Mouse (Mus musculus): ENCODE data around the gene Gm20388. TPM values are rescaled to one million over a fixed set of nuclear protein-coding genes. Genes with fewer than 3 reads are reported as not detected.

Gene Gm20388
- total and polyA plus RNA-seq, 2 experiments from 2014 or later, result 17.3 TPM; not detected in 1

DNA sequence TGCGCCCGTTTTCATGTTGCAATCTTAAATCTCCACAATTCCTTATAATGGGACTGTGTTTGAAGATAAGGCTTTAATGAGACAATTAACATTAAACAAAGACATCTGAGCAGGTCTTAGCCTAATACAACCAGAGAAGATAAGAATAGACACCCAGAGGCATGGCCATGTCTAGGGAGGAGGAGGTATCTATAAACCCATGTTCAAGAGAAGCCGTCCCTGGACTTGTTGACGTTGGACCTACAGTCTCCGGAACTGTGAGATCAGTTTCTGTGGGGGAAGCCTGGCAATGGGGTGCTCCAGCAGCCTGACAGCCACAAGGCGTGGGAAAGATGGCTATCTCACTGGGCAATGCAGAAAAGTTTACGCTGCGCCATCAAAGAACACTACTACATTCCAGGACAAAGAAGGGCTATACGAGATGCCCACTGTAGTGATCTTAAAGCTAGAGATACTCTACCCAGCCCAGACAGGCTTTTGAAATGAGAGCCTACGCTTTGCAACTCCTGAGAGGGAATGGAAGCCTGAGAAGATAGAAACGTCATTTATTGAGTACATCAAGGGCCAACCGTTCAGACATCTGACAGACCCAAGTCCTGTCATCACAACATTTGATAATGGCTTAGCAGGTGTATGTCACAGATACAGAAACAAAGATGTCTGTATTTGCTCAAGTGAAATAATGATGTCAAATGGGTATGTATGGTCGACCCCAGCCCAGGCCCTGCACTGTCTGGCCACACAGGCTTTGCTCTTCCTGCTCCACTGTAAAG is 4079.8 kb downstream of the Gm20388 start:
- Histone ChIP-seq H3K4me2 (ENCODE audit: low read depth, low read length) (no peak overlapping the region), H3K9me3 (replicated peaks; ENCODE audit: control insufficient read depth, low read length) (no peaks in the 10 kb centered on the region), H3K9ac (replicated peaks; ENCODE audit: low read depth, low read length) (no peak overlapping the region), H3K27me3 (ENCODE audit: control insufficient read depth, insufficient read depth, low read length) (no peaks in the 10 kb centered on the region), H3K4me1 (ENCODE audit: control insufficient read depth, insufficient read depth) (peaks cover 9% of the 10 kb centered on the region), H3K4me3 (ENCODE audit: low read depth, low read length) (no peak overlapping the region), H3K36me3 (replicated peaks; ENCODE audit: control insufficient read depth, insufficient read depth, low read length) (peaks cover 9% of the 10 kb centered on the region; the same call in 1 of the 2 replicates), H3K27ac (ENCODE audit: low read depth) (no peak overlapping the region)
- no peak for ATAC-seq (ENCODE audit: insufficient read depth, low read depth)
- 58% methylated on average over 13 of the region's 13 CpGs for WGBS
- DNase-seq (ENCODE audit: low spot score), result no peak
- TF ChIP-seq CTCF (IDR thresholded peaks at IDR 0.05; ENCODE audit: low read depth), result no peak
- no peak for TF ChIP-seq EP300 (IDR thresholded peaks at IDR 0.05; ENCODE audit: low read depth)

GRCm38 (mm10) chr8:123992587-123992986 is 4081.9 kb downstream of the Gm20388 start:
- TF ChIP-seq EP300 (IDR thresholded peaks at IDR 0.05; ENCODE audit: low read depth), result no peak
- TF ChIP-seq CTCF (IDR thresholded peaks at IDR 0.05; ENCODE audit: low read depth), result peak; percentile 42
- peaks cover 25% of the 10 kb centered on the region for H3K36me3 ChIP-seq (replicated peaks; ENCODE audit: control insufficient read depth, insufficient read depth, low read length)
- H3K9me3 ChIP-seq (replicated peaks; ENCODE audit: control insufficient read depth, low read length), result no peaks in the 10 kb centered on the region
- no peaks in the 10 kb centered on the region for H3K27me3 ChIP-seq (ENCODE audit: control insufficient read depth, insufficient read depth, low read length)
- H3K4me1 ChIP-seq (ENCODE audit: control insufficient read depth, insufficient read depth), result peaks cover 9% of the 10 kb centered on the region
- no peak overlapping the region for H3K4me2 ChIP-seq (ENCODE audit: low read depth, low read length)
- ATAC-seq (ENCODE audit: insufficient read depth, low read depth), result no peak
- 74% methylated on average over 8 of the region's 8 CpGs for WGBS
- no peak overlapping the region for H3K27ac ChIP-seq (ENCODE audit: low read depth)
- DNase-seq (ENCODE audit: low spot score), result no peak
- H3K9ac ChIP-seq (replicated peaks; ENCODE audit: low read depth, low read length), result no peak overlapping the region
- no peak overlapping the region for H3K4me3 ChIP-seq (ENCODE audit: low read depth, low read length)

DNA sequence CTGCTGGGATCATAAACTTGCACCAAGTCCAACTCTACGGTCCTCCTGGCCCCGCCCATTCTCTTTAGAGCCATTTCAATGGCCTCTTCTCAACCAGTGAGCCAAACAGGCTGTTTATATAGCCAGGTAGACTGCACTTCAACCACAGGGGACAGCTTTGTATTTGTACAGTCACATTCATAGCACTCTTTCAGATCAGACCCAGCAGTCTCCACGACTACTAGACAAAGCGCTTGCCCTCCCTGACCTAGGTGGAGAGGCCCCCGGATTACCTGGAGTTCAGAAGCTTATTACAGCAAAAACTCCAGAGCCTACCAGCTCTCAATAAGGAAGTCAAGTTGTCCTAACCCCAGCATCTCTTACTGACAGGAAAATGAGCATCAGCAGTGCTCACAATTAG is 4083.0 kb downstream of the Gm20388 start:
- no peak for ATAC-seq (ENCODE audit: insufficient read depth, low read depth)
- 92% methylated on average over 5 of the region's 5 CpGs for WGBS
- no peak for TF ChIP-seq EP300 (IDR thresholded peaks at IDR 0.05; ENCODE audit: low read depth)
- TF ChIP-seq CTCF (IDR thresholded peaks at IDR 0.05; ENCODE audit: low read depth), result no peak
- H3K4me3 ChIP-seq (ENCODE audit: low read depth, low read length), result no peak overlapping the region
- peaks cover 34% of the 10 kb centered on the region for H3K36me3 ChIP-seq (replicated peaks; ENCODE audit: control insufficient read depth, insufficient read depth, low read length)
- no peak overlapping the region for H3K9ac ChIP-seq (replicated peaks; ENCODE audit: low read depth, low read length)
- DNase-seq (ENCODE audit: low spot score), result no peak
- peaks cover 9% of the 10 kb centered on the region for H3K4me1 ChIP-seq (ENCODE audit: control insufficient read depth, insufficient read depth)
- H3K4me2 ChIP-seq (ENCODE audit: low read depth, low read length), result no peak overlapping the region
- no peaks in the 10 kb centered on the region for H3K27me3 ChIP-seq (ENCODE audit: control insufficient read depth, insufficient read depth, low read length)
- H3K27ac ChIP-seq (ENCODE audit: low read depth), result no peak overlapping the region
- no peaks in the 10 kb centered on the region for H3K9me3 ChIP-seq (replicated peaks; ENCODE audit: control insufficient read depth, low read length)

DNA sequence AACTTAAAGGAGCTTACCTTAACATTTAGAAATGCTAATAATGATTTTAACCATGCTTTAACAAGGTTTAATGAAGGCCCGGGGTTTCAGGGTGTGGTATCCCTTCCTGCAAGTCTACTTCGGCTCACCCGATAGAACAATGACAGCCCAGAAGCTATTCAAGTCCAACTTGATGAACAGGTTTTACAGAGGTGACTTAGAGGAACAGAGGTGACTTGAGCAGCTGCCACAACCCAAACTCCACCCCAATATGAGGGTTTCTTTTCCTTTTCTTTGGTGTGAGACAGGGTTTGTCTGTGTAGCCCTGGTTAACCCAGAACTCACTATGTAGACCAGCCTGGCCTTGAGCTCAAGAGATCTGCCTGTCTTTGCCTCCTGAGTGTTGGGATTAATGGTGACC is 4083.4 kb downstream of the Gm20388 start:
- no peak for ATAC-seq (ENCODE audit: insufficient read depth, low read depth)
- Histone ChIP-seq H3K4me1 (ENCODE audit: control insufficient read depth, insufficient read depth) (peaks cover 6% of the 10 kb centered on the region), H3K4me3 (ENCODE audit: low read depth, low read length) (no peak overlapping the region), H3K27me3 (ENCODE audit: control insufficient read depth, insufficient read depth, low read length) (no peaks in the 10 kb centered on the region), H3K9me3 (replicated peaks; ENCODE audit: control insufficient read depth, low read length) (no peaks in the 10 kb centered on the region), H3K36me3 (replicated peaks; ENCODE audit: control insufficient read depth, insufficient read depth, low read length) (peaks cover 38% of the 10 kb centered on the region), H3K9ac (replicated peaks; ENCODE audit: low read depth, low read length) (no peak overlapping the region), H3K4me2 (ENCODE audit: low read depth, low read length) (no peak overlapping the region), H3K27ac (ENCODE audit: low read depth) (no peak overlapping the region)
- 94% methylated on average over 3 of the region's 3 CpGs for WGBS
- DNase-seq (ENCODE audit: low spot score), result no peak
- TF ChIP-seq EP300 (IDR thresholded peaks at IDR 0.05; ENCODE audit: low read depth), result no peak
- no peak for TF ChIP-seq CTCF (IDR thresholded peaks at IDR 0.05; ENCODE audit: low read depth)

DNA sequence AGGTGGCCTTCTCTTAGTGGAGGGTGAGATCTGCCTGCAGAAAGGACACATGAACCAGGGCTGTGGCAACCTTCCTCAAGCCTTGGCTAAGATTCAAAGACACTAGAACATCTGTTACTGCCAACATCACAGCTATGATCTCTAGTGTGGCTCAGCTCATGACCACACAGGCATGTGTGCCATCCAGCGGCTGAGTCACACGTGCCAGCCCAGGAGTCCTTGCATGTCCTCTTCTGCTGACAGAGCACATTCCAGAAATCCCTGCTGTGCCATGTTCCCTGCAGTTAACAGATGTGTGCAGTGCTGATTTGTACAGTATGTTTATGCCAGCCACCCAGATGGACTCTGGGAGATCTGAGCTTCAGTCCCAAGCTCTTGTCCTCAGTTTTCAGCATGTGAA is 4088.9 kb downstream of the Gm20388 start:
- ATAC-seq (ENCODE audit: insufficient read depth, low read depth), result peak; percentile 88
- H3K27ac ChIP-seq (ENCODE audit: low read depth), result peak overlapping the region; percentile 57

More for the DNA sequence above, 4088.9 kb downstream of the Gm20388 start:
- peaks cover 89% of the 10 kb centered on the region for H3K36me3 ChIP-seq (replicated peaks; ENCODE audit: control insufficient read depth, insufficient read depth, low read length)
- H3K9ac ChIP-seq (replicated peaks; ENCODE audit: low read depth, low read length), result no peak overlapping the region
- H3K4me1 ChIP-seq (ENCODE audit: control insufficient read depth, insufficient read depth), result peaks cover 15% of the 10 kb centered on the region
- no peak overlapping the region for H3K4me2 ChIP-seq (ENCODE audit: low read depth, low read length)
- H3K27me3 ChIP-seq (ENCODE audit: control insufficient read depth, insufficient read depth, low read length), result no peaks in the 10 kb centered on the region
- H3K4me3 ChIP-seq (ENCODE audit: low read depth, low read length), result no peak overlapping the region
- peak; percentile 49 for DNase-seq (ENCODE audit: low spot score)
- no peak for TF ChIP-seq CTCF (IDR thresholded peaks at IDR 0.05; ENCODE audit: low read depth)
- TF ChIP-seq EP300 (IDR thresholded peaks at IDR 0.05; ENCODE audit: low read depth), result no peak
- no peaks in the 10 kb centered on the region for H3K9me3 ChIP-seq (replicated peaks; ENCODE audit: control insufficient read depth, low read length)
- WGBS, result 45% methylated on average over 2 of the region's 2 CpGs
